Mouse (Mus musculus): ENCODE results near the gene Cyb5d1.

Cyb5d1 gene

GRCm38 (mm10) chr11:69395235-69395633, at the start of gene Cyb5d1, which contains the start of gene Naa38:
Gene Cyb5d1, minus strand, starts transcription at chr11:69395631.
Gene Naa38, plus strand, starts transcription at chr11:69395487.
- DNase-seq (ENCODE audit: low read depth) = peak; percentile 97

- DNase-seq (ENCODE audit: low read depth) = no peak
Measured at GRCm38 (mm10) chr11:69443328-69443727, 47.9 kb upstream of the Cyb5d1 start.

GRCm38 (mm10) chr11:69437291-69437690, 41.9 kb upstream of the Cyb5d1 start:
- no peak for DNase-seq (ENCODE audit: low read depth)

GRCm38 (mm10) chr11:69433189-69433588, 37.8 kb upstream of the Cyb5d1 start:
- DNase-seq (ENCODE audit: low read depth) = no peak

GRCm38 (mm10) chr11:69432640-69432982, 37.2 kb upstream of the Cyb5d1 start:
- DNase-seq (ENCODE audit: low read depth) = no peak

- DNase-seq (ENCODE audit: low read depth) = peak; percentile 86
Measured at GRCm38 (mm10) chr11:69431829-69432639, 36.6 kb upstream of the Cyb5d1 start.

- no peak for DNase-seq (ENCODE audit: low read depth)
Measured at GRCm38 (mm10) chr11:69430631-69431030, 35.2 kb upstream of the Cyb5d1 start.

- no peak for DNase-seq (ENCODE audit: low read depth)
Measured at GRCm38 (mm10) chr11:69429313-69429712, 33.9 kb upstream of the Cyb5d1 start.

GRCm38 (mm10) chr11:69428751-69429150, 33.3 kb upstream of the Cyb5d1 start:
- peak; percentile 62 for DNase-seq (ENCODE audit: low read depth)

GRCm38 (mm10) chr11:69426246-69426645, 30.8 kb upstream of the Cyb5d1 start:
- no peak for DNase-seq (ENCODE audit: low read depth)

GRCm38 (mm10) chr11:69423885-69424284, 28.5 kb upstream of the Cyb5d1 start:
- DNase-seq (ENCODE audit: low read depth) = no peak

- DNase-seq (ENCODE audit: low read depth) = no peak
Measured at GRCm38 (mm10) chr11:69422842-69423241, 27.4 kb upstream of the Cyb5d1 start.

GRCm38 (mm10) chr11:69421131-69421977, 25.9 kb upstream of the Cyb5d1 start:
- no peak for DNase-seq (ENCODE audit: low read depth)

GRCm38 (mm10) chr11:69420554-69421000, 25.1 kb upstream of the Cyb5d1 start:
- DNase-seq (ENCODE audit: low read depth) = no peak

GRCm38 (mm10) chr11:69419813-69420553, 24.6 kb upstream of the Cyb5d1 start:
- DNase-seq (ENCODE audit: low read depth) = peak; percentile 71

- DNase-seq (ENCODE audit: low read depth) = no peak
Measured at GRCm38 (mm10) chr11:69419443-69419812, 24.0 kb upstream of the Cyb5d1 start.

- DNase-seq (ENCODE audit: low read depth) = peak; percentile 93
Measured at GRCm38 (mm10) chr11:69418481-69419442, 23.3 kb upstream of the Cyb5d1 start.

- peak; percentile 81 for DNase-seq (ENCODE audit: low read depth)
Measured at GRCm38 (mm10) chr11:69417449-69418384, 22.3 kb upstream of the Cyb5d1 start.

GRCm38 (mm10) chr11:69416921-69417448, 21.6 kb upstream of the Cyb5d1 start:
- peak; percentile 41 for DNase-seq (ENCODE audit: low read depth)

- DNase-seq (ENCODE audit: low read depth) = no peak
Measured at GRCm38 (mm10) chr11:69416509-69416908, 21.1 kb upstream of the Cyb5d1 start.

All from induced T-regulatory cell, adult 2 months (primary cell).